Mouse (Mus musculus) midbrain, embryonic 14.5 days (tissue): ENCODE measurements at regions not wholly inside any gene's neighbourhood (a gene's known extent, or its start where the extent isn't known, plus 50 kb on each side); places are given as distances from the start of the nearest gene placed in this dataset.
A peak's percentile ranks its signal among the peaks of the same experiment; 100 is the strongest.

ENCODE experiments used
- ATAC-seq: fragments of 200-750 bp; cut with Nextera tagmentation; 2 replicates; pipeline ENCODE4 v1.8.0; 2017; ENCODE audit warnings: moderate number of reproducible peaks, moderate library complexity; ENCODE audit not compliant: low FRiP score, low TSS enrichment
- DNase-seq: peaks from one replicate; pipeline ENCODE4 v3.0.0-alpha.2; 2015
- H3K27ac ChIP-seq: fragments of 300-500 bp; sonication (generic); replicated peaks from 2 replicates; pipeline ENCODE4 v1.5.1; 2014; ENCODE audit warnings: mild to moderate bottlenecking, low read depth, low read length, moderate library complexity
- H3K27me3 ChIP-seq: fragments of 300-500 bp; sonication (generic); 2 replicates; pipeline ENCODE4 v1.6.1; 2014; ENCODE audit warnings: low read length, control low read depth, mixed read lengths; ENCODE audit not compliant: control insufficient read depth, insufficient read depth
- H3K36me3 ChIP-seq: fragments of 300-500 bp; sonication (generic); 2 replicates; pipeline ENCODE4 v1.6.1; 2014; ENCODE audit warnings: low read length, control low read depth; ENCODE audit not compliant: control insufficient read depth, insufficient read depth
- H3K4me1 ChIP-seq: fragments of 300-500 bp; sonication (generic); 2 replicates; pipeline ENCODE4 v1.6.1; 2014; ENCODE audit warnings: mild to moderate bottlenecking, antibody characterized with exemption, low read length, control low read depth; ENCODE audit not compliant: control insufficient read depth, insufficient read depth
- H3K4me2 ChIP-seq: fragments of 300-500 bp; sonication (generic); 2 replicates; pipeline ENCODE4 v1.6.1; 2014; ENCODE audit warnings: mild to moderate bottlenecking, low read length, moderate library complexity
- H3K4me3 ChIP-seq: fragments of 300-500 bp; sonication (generic); replicated peaks from 2 replicates; pipeline ENCODE4 v1.5.1; 2014; ENCODE audit warnings: low read depth, low read length
- H3K9ac ChIP-seq: fragments of 300-500 bp; sonication (generic); replicated peaks from 2 replicates; pipeline ENCODE4 v1.6.1; 2014; ENCODE audit warnings: mild to moderate bottlenecking, low read length, moderate library complexity
- H3K9me3 ChIP-seq: fragments of 300-500 bp; sonication (generic); 2 replicates; pipeline ENCODE4 v1.6.1; 2016; ENCODE audit warnings: low read length, control low read depth, mixed read lengths; ENCODE audit not compliant: control insufficient read depth
- WGBS: fragments of 180-500 bp; shearing (Covaris S2); extraction: QIAGEN DNeasy Blood & Tissue Kit; methylation state at CpG from one replicate; pipeline ENCODE4 v1.1.7; 2014; 5-methylcytosine and 5-hydroxymethylcytosine counted together

GRCm38 (mm10) chr4:125855983-125856591, 168.3 kb upstream of the Csf3r start:
- peaks cover 30% of the 10 kb centered on the region; the same call in 1 of the 2 replicates for H3K4me1 ChIP-seq
- no peaks in the 10 kb centered on the region for H3K9me3 ChIP-seq
- H3K27me3 ChIP-seq = no peaks in the 10 kb centered on the region
- H3K9ac ChIP-seq = no peak overlapping the region
- WGBS = 56% methylated on average over 11 of the region's 11 CpGs
- ATAC-seq = no peak
- H3K27ac ChIP-seq = no peak overlapping the region
- H3K36me3 ChIP-seq = no peaks in the 10 kb centered on the region
- H3K4me2 ChIP-seq = no peak overlapping the region
- DNase-seq = no peak
- H3K4me3 ChIP-seq = no peak overlapping the region

GRCm38 (mm10) chr4:125856781-125857180, 167.6 kb upstream of the Csf3r start:
- H3K4me1 ChIP-seq = peaks cover 30% of the 10 kb centered on the region; the same call in 1 of the 2 replicates

GRCm38 (mm10) chr4:125865057-125865456, 159.3 kb upstream of the Csf3r start:
- Histone ChIP-seq H3K9me3 (no peaks in the 10 kb centered on the region), H3K9ac (no peak overlapping the region), H3K4me2 (no peak overlapping the region), H3K27ac (no peak overlapping the region; the same call in 1 of the 2 replicates), H3K4me3 (no peak overlapping the region), H3K36me3 (no peaks in the 10 kb centered on the region), H3K4me1 (peaks cover 2% of the 10 kb centered on the region; the same call in 1 of the 2 replicates), H3K27me3 (no peaks in the 10 kb centered on the region)
- WGBS = 54% methylated on average over 8 of the region's 8 CpGs
- DNase-seq (no peak), ATAC-seq (no peak)

More at GRCm38 (mm10) chr4:125856781-125857180, 167.6 kb upstream of the Csf3r start:
- DNase-seq = no peak
- no peak overlapping the region for H3K4me3 ChIP-seq
- no peaks in the 10 kb centered on the region for H3K27me3 ChIP-seq
- H3K27ac ChIP-seq = no peak overlapping the region
- whole genome bisulfite sequencing = 75% methylated on average over 5 of the region's 5 CpGs
- H3K36me3 ChIP-seq = no peaks in the 10 kb centered on the region
- H3K9ac ChIP-seq = no peak overlapping the region
- H3K4me2 ChIP-seq = no peak overlapping the region
- no peak for ATAC-seq
- no peaks in the 10 kb centered on the region for H3K9me3 ChIP-seq

GRCm38 (mm10) chr4:125865728-125866127, 158.6 kb upstream of the Csf3r start:
- Histone ChIP-seq H3K27ac (no peak overlapping the region), H3K27me3 (no peaks in the 10 kb centered on the region), H3K4me2 (no peak overlapping the region), H3K4me3 (no peak overlapping the region), H3K36me3 (no peaks in the 10 kb centered on the region), H3K9me3 (no peaks in the 10 kb centered on the region), H3K4me1 (no peaks in the 10 kb centered on the region), H3K9ac (no peak overlapping the region)
- ATAC-seq (no peak), DNase-seq (no peak)
- WGBS = 73% methylated on average over 9 of the region's 9 CpGs

- 79% methylated on average over 13 of the region's 13 CpGs for WGBS
- no peak overlapping the region for H3K9ac ChIP-seq
- H3K27ac ChIP-seq = no peak overlapping the region
- no peak overlapping the region for H3K4me3 ChIP-seq
- ATAC-seq = no peak
- no peaks in the 10 kb centered on the region for H3K9me3 ChIP-seq
- no peaks in the 10 kb centered on the region for H3K27me3 ChIP-seq
- no peaks in the 10 kb centered on the region for H3K36me3 ChIP-seq
- no peak for DNase-seq
- H3K4me2 ChIP-seq = no peak overlapping the region
- H3K4me1 ChIP-seq = no peaks in the 10 kb centered on the region
Measured at GRCm38 (mm10) chr4:125871211-125871610, 153.1 kb upstream of the Csf3r start.

GRCm38 (mm10) chr4:125880028-125880427, 144.3 kb upstream of the Csf3r start:
- Histone ChIP-seq H3K4me3 (no peak overlapping the region), H3K4me1 (peaks cover 17% of the 10 kb centered on the region; the same call in 1 of the 2 replicates), H3K9me3 (no peaks in the 10 kb centered on the region), H3K36me3 (no peaks in the 10 kb centered on the region), H3K27ac (0 out of 2 replicates have a peak overlapping the region, but pooled peaks have one; percentile 9), H3K9ac (no peak overlapping the region), H3K27me3 (no peaks in the 10 kb centered on the region), H3K4me2 (no peak overlapping the region)
- DNase-seq (peak; percentile 23), ATAC-seq (no peak)
- WGBS = 51% methylated on average over 6 of the region's 6 CpGs

GRCm38 (mm10) chr4:125882531-125882930, 141.8 kb upstream of the Csf3r start:
- H3K4me2 ChIP-seq = no peak overlapping the region
- H3K9me3 ChIP-seq = no peaks in the 10 kb centered on the region
- no peaks in the 10 kb centered on the region for H3K36me3 ChIP-seq
- peaks cover 17% of the 10 kb centered on the region; the same call in 1 of the 2 replicates for H3K4me1 ChIP-seq
- DNase-seq (peak; percentile 65), ATAC-seq (no peak)
- no peaks in the 10 kb centered on the region for H3K27me3 ChIP-seq
- H3K4me3 ChIP-seq = no peak overlapping the region
- H3K27ac ChIP-seq = peak overlapping the region; percentile 52; the same call in 1 of the 2 replicates
- WGBS = 40% methylated on average over 3 of the region's 3 CpGs
- H3K9ac ChIP-seq = no peak overlapping the region

GRCm38 (mm10) chr4:125890510-125890909, 133.8 kb upstream of the Csf3r start:
- Histone ChIP-seq H3K9ac (no peak overlapping the region), H3K4me2 (no peak overlapping the region), H3K27me3 (no peaks in the 10 kb centered on the region), H3K9me3 (no peaks in the 10 kb centered on the region), H3K27ac (no peak overlapping the region), H3K36me3 (no peaks in the 10 kb centered on the region), H3K4me1 (peaks cover 6% of the 10 kb centered on the region; the same call in 1 of the 2 replicates), H3K4me3 (no peak overlapping the region)
- DNase-seq (no peak), ATAC-seq (no peak)
- 67% methylated on average over 4 of the region's 4 CpGs for WGBS

- Histone ChIP-seq H3K9ac (no peak overlapping the region), H3K36me3 (no peaks in the 10 kb centered on the region), H3K4me2 (no peak overlapping the region), H3K4me1 (peaks cover 14% of the 10 kb centered on the region; the same call in 1 of the 2 replicates), H3K27me3 (no peaks in the 10 kb centered on the region), H3K27ac (no peak overlapping the region), H3K9me3 (no peaks in the 10 kb centered on the region), H3K4me3 (no peak overlapping the region)
- ATAC-seq (no peak), DNase-seq (no peak)
- 86% methylated on average over 6 of the region's 6 CpGs for WGBS
Measured at GRCm38 (mm10) chr4:125893139-125893538, 131.2 kb upstream of the Csf3r start.
